Mouse (Mus musculus): ENCODE results near the gene Noa1.

DNA sequence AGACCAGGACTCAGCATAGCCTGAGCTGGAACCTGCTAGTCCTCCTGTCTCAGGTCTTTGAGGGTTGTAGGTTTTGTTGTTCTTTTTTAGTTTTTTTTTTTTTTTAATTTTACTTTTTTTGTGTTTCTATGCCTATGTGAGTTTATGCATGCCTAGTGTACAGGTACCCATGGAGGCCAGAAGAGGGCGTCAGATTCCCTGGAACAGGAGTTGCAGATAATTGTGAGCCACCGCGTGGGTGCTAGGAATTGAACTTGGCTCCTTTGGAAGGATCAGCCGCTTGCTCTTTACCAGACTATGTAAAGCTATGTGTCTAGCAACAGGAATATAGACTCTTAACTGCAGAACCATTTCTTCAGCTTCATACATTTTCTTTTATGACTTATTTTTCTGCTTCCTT is 4.3 kb upstream of the Noa1 start:
- TF ChIP-seq CTCF (IDR thresholded peaks at IDR 0.05; ENCODE audit: low read depth, low read length) (no peak), TAL1 (conservative IDR thresholded peaks at IDR 0.05; ENCODE audit: low read depth, low read length) (no peak), GATA1 (IDR thresholded peaks at IDR 0.05; ENCODE audit: borderline replicate concordance, low read length) (no peak), POLR2AphosphoS5 (IDR thresholded peaks at IDR 0.05; ENCODE audit: insufficient replicate concordance, low read depth, low read length) (no peak), GATA2 (IDR thresholded peaks at IDR 0.05; ENCODE audit: borderline replicate concordance, low read depth, low read length) (no peak)

All from G1E (cell line).